Mouse (Mus musculus): ENCODE measurements around the gene Tmem88.

Gene Tmem88

DNA sequence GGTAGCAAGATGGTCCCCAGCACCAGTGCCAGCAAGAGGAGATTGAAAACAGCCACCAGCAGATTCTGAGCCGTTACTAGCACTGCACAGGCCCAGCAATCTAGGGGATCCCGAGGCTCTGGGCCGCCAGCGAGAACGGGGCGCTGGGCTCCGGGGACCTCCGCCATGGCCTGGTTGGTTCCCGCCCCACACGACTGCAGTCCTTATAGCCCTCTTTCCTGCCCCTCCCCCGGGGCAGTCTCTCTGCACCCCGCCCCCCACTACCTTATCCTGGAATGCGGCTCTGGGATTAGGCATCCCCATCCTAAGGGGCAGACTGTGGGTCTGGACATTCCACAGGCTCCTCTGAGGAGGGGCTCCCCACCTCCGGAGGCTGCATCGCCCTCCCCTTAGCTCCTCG is at the start of gene Tmem88:
Gene Tmem88 (minus strand): TSS at position 176 of the 400 bp plus-strand sequence.
- in situ Hi-C loops (cut with MboI; ENCODE audit: low pct_unique_long_range_greater_than_20kb in 1 of 2, low sequenced_read_pairs in 2 of 2, unreplicated experiment in 1 of 2): no loop called here

DNA sequence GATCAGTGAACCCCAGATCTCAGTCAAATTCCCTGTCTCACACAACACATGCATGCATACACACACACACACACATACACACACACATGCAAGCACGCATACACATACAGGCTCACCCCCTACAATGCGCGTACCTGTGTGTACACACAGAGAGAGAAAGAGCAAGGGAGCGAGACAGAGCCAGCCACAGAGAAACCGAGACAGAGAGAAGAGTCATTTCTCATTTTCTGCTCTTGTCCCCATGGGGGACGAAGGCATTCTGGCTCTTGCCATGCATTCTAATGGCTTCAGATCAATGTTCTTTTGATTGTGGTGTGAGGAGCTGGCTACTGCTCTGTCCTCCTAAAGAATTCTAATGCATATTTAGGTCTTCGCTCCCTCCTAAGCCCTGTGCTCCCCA is 49.3 kb upstream of the Tmem88 start:
- in situ Hi-C loops (cut with MboI; ENCODE audit: low pct_unique_long_range_greater_than_20kb in 1 of 2, low sequenced_read_pairs in 2 of 2, unreplicated experiment in 1 of 2): no loop called here

- in situ Hi-C loops (cut with MboI; ENCODE audit: low pct_unique_long_range_greater_than_20kb in 1 of 2, low sequenced_read_pairs in 2 of 2, unreplicated experiment in 1 of 2): no loop called here
These were observed 45.3 kb upstream of the Tmem88 start for GRCm38 (mm10) chr11:69443328-69443727.

GRCm38 (mm10) chr11:69437291-69437690 is 39.3 kb upstream of the Tmem88 start:
- in situ Hi-C loops (cut with MboI; ENCODE audit: low pct_unique_long_range_greater_than_20kb in 1 of 2, low sequenced_read_pairs in 2 of 2, unreplicated experiment in 1 of 2): no loop called here

DNA sequence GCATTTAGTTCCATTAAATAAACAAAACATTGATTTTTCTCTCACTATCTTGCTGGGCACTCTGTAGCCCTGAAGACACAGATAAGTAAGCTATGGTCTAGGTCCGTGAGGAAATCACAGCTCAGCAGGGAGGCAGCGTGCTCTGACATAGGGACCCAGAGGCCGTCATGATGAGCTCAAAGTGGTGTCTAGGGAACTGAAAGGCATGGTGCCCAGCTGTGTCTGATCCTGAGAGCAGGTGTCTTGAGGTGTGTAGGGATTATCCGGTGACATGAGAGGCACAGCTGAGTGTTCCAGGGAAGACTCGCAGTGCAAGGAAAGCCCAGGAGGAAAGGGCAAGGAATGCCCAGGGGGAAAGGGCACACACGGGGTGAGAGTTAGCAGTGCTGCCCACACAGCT is 35.2 kb upstream of the Tmem88 start:
- in situ Hi-C loops (cut with MboI; ENCODE audit: low pct_unique_long_range_greater_than_20kb in 1 of 2, low sequenced_read_pairs in 2 of 2, unreplicated experiment in 1 of 2): no loop called here

DNA sequence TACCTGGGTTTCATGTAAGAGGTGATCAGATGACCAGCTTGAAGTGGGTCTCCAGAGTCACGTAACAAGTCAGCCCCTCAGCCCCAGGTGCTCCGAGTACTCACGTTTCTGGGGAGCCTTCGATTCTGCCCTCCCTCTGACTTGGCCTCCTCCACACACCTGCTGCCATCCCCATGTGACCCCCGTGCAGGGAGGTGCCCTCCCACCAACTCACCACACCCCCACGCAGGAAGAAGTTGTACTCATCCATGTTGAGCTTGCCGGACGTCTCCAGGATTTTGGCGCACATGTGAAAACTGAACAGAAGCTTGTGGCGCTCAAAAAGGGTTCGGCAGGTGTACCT is 34.6 kb upstream of the Tmem88 start:
- in situ Hi-C loops (cut with MboI; ENCODE audit: low pct_unique_long_range_greater_than_20kb in 1 of 2, low sequenced_read_pairs in 2 of 2, unreplicated experiment in 1 of 2): no loop called here

DNA sequence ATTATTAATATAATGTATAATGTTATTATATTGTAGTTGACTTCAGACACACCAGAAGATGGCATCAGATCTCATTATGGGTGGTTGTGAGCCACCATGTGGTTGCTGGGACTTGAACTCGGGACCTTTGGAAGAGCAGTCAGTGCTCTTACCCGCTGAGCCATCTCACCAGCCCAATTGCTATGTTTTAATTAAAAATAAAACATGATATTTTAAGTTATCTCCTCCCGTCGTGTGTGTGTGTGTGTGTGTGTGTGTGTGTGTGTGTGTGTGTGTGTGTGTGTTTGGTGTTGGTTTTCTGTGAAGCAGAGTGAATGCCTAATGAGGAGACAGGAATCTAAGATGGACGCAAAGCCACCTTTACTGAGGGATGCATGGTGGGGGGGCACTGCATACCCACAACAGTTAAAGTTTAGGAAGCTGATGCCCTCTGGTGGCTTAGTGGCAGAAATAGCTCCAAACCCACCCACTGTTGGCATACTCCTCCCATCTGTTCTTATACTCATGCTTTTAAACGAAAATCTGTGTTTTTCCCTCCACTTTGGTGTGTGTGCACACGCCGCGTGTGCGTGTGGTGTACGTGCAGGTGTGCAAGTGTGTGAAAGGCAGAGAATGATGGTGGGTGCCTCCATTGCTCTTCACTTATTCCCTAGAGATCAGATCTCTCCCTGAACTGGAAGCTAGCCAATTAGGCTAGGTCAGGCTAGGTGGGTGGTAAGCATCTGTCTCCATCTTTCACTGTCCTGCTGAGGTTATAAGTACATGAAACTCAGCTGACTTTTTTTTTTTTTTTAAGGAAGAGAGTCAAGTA is 34.0 kb upstream of the Tmem88 start:
- in situ Hi-C loops (cut with MboI; ENCODE audit: low pct_unique_long_range_greater_than_20kb in 1 of 2, low sequenced_read_pairs in 2 of 2, unreplicated experiment in 1 of 2): no loop called here

- in situ Hi-C loops (cut with MboI; ENCODE audit: low pct_unique_long_range_greater_than_20kb in 1 of 2, low sequenced_read_pairs in 2 of 2, unreplicated experiment in 1 of 2): no loop called here
These were observed 32.6 kb upstream of the Tmem88 start for GRCm38 (mm10) chr11:69430631-69431030.

DNA sequence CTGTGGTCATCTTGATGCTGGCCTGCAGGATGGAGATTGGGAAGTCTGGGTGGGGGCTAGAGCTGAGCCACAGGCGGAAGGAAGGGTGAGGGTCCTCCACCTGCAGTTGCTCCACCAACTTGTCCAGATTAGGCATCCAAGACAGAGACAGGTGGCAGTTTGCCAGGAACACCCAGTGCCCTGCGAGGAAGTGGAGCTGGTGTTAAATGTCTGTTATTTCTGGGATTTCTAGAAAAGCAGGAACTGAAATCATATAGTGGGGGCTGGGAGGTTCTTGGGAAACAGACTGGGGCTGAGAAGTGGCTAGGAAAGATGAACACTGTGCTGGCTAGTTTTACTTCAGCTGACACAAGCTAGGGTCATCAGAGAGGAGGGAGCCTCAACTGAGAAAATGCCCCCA is 31.3 kb upstream of the Tmem88 start:
- in situ Hi-C loops (cut with MboI; ENCODE audit: low pct_unique_long_range_greater_than_20kb in 1 of 2, low sequenced_read_pairs in 2 of 2, unreplicated experiment in 1 of 2): no loop called here

DNA sequence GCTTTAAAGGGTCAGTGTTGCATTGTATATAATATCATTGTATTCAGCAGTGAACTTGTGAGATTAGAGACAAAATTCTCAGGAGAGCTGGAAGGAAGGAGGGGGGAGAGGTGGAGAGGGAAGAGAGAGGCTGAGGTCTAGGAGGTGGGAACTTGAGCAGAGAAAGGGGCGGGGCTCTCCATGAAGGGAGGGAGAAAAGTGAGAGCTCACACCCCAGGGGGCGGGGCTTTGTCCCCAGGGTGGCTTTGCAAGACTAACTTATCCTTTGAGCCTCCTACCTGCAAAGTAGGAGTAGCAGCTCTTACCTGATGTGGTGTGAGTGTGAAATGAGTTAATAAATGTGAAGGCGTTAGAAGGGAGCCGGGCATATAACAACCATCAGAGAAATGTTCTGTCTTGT is 30.7 kb upstream of the Tmem88 start:
- in situ Hi-C loops (cut with MboI; ENCODE audit: low pct_unique_long_range_greater_than_20kb in 1 of 2, low sequenced_read_pairs in 2 of 2, unreplicated experiment in 1 of 2): no loop called here

- in situ Hi-C loops (cut with MboI; ENCODE audit: low pct_unique_long_range_greater_than_20kb in 1 of 2, low sequenced_read_pairs in 2 of 2, unreplicated experiment in 1 of 2): no loop called here
These were observed 28.2 kb upstream of the Tmem88 start for GRCm38 (mm10) chr11:69426246-69426645.

- in situ Hi-C loops (cut with MboI; ENCODE audit: low pct_unique_long_range_greater_than_20kb in 1 of 2, low sequenced_read_pairs in 2 of 2, unreplicated experiment in 1 of 2): loop anchor here in 1 of 2 experiments (25.0 kb wide), 2 partner anchors 188 to 288 kb away; partner anchors contain the start of genes Atp1b2, Sat2 and Shbg
These were observed 25.9 kb upstream of the Tmem88 start for GRCm38 (mm10) chr11:69423885-69424284.

DNA sequence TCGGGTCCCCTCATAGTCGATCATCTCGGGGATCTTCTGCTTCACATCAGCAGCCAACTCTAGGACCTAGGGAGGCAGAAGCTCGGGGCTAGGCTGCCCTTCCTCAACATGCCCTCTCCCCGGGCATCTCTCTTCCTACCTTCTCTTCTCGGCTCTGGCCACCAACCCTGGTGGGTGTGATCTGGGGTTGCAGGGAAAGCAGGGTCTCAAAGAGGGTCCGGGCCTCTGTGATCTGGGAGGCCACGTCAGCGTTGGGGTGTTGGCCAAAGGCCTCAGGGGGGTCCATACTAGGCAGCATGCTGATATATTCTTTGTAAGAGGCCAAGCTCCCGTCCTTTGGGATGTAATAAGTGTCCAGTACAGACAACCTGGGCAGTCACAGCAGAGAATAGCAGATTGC is 24.8 kb upstream of the Tmem88 start:
- in situ Hi-C loops (cut with MboI; ENCODE audit: low pct_unique_long_range_greater_than_20kb in 1 of 2, low sequenced_read_pairs in 2 of 2, unreplicated experiment in 1 of 2): loop anchor here in 1 of 2 experiments (25.0 kb wide), 2 partner anchors 189 to 289 kb away; partner anchors contain the start of genes Atp1b2, Sat2 and Shbg

DNA sequence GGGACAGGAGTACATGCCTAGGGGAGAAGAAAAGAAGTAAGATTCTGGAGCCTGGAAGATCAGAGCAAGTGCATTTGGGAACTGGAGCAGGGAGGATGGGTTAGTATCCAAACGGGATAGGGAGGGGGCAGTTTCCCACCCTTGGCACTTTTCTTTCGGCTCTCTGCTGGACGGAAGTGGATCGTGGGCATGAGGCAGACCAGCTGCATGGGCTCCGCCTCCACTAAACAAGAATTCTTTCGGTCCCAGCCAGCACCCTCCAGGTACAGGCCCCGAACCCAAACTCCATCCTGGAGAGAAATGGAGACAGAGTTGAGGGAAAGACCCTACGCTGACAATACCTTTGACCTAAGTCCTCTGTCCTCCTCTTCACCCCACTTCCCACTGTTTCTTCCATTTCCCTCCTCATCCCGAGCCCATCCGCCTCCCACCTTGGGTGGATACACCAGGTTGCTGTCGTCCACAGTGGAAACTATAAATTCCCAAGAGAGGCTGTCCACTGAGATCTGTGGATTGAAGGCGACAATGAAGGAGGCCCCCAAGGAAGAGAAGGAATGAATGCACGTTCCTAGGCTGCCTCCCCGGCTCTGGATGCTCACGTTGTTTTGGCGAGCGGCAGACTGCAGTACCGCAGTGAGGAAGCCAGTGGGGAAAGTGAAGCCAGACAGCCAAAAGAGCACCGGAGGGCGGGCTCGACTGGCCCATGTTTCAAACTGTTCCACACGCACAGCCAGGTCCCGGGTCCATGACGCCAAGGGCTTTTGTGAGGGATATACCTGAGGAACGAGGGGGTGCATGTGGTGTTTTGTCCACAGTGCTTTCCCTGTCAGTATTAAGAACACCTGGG is 23.3 kb upstream of the Tmem88 start:
- in situ Hi-C loops (cut with MboI; ENCODE audit: low pct_unique_long_range_greater_than_20kb in 1 of 2, low sequenced_read_pairs in 2 of 2, unreplicated experiment in 1 of 2): loop anchor here in 1 of 2 experiments (25.0 kb wide), 2 partner anchors 191 to 291 kb away; partner anchors contain the start of genes Atp1b2, Sat2 and Shbg

DNA sequence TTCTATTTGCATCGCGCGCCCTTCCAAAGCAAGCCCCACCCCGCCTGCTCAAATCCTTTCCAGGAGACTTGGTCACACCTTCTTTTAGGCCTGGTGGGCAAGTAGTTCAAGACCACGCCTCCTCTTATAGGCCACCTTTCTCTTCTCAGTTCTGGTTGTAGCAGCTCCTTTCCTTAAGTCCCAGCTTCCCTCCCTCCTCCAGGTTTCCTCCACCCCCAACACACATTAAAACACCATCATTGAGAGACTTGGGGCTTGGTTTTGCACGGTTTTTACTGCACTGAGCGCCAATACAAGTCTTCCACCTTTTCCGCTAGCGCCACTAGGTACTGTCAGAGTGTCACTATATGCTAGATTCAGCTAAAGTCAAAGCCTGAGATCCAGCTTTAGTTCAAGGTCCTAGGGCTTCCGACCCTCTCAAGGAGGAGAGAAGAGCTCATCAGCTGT is 22.5 kb upstream of the Tmem88 start:
- in situ Hi-C loops (cut with MboI; ENCODE audit: low pct_unique_long_range_greater_than_20kb in 1 of 2, low sequenced_read_pairs in 2 of 2, unreplicated experiment in 1 of 2): loop anchor here in 1 of 2 experiments (25.0 kb wide), 2 partner anchors 192 to 292 kb away; partner anchors contain the start of genes Atp1b2, Sat2 and Shbg

- in situ Hi-C loops (cut with MboI; ENCODE audit: low pct_unique_long_range_greater_than_20kb in 1 of 2, low sequenced_read_pairs in 2 of 2, unreplicated experiment in 1 of 2): loop anchor here in 1 of 2 experiments (25.0 kb wide), 2 partner anchors 192 to 292 kb away; partner anchors contain the start of genes Atp1b2, Sat2 and Shbg
These were observed 21.9 kb upstream of the Tmem88 start for GRCm38 (mm10) chr11:69419813-69420553.

- in situ Hi-C loops (cut with MboI; ENCODE audit: low pct_unique_long_range_greater_than_20kb in 1 of 2, low sequenced_read_pairs in 2 of 2, unreplicated experiment in 1 of 2): loop anchor here in 1 of 2 experiments (25.0 kb wide), 2 partner anchors 193 to 293 kb away; partner anchors contain the start of genes Atp1b2, Sat2 and Shbg
These were observed 21.4 kb upstream of the Tmem88 start for GRCm38 (mm10) chr11:69419443-69419812.

Measured in mouse embryonic stem cell (cell line).